Mouse (Mus musculus): ENCODE results near the gene Obp2b. TPM values are rescaled to one million over a fixed set of nuclear protein-coding genes. Genes with fewer than 3 reads are reported as not detected.

The Obp2b gene
- polyA plus RNA-seq, 1 experiment: not detected

DNA sequence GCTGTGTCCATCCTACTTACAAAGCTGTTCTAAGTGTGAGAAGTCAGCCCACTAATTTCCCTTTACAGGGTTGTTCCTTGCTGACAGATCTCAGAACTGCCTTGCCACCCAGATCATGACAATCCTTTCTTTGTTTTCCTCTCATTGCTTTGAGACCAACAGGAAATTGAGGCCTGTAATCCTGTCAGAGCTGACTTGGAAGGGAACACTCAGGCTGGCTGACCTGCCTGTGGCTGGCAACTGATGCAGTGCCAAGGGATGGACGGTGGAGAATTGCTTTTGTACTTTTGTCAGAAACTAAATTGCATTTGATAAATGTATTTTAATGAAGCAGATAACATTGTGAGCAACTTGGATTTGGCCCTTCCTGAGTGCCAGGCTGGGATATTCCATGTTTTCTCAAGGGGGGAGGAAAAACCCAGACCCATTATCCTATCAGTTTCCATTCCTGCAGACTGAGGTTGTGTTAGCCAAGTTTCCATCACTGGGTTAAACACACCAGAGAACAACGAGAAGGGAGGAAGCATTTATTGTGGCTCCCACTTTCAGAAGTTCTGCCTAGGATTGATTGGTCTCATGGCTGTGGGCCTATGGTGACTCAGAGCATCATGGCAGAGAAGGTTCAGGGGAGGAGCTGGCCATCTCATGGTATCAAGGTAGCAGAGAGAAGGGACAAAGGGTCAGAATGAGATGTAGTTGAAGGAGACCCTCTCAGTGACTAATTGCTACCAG is 3.4 kb upstream of the Obp2b start:
- DNase-seq (ENCODE audit: low read depth): no peak
- TF ChIP-seq CTCF (IDR thresholded peaks at IDR 0.05; ENCODE audit: borderline replicate concordance, extremely low read depth, insufficient read depth, insufficient read length): no peak

DNA sequence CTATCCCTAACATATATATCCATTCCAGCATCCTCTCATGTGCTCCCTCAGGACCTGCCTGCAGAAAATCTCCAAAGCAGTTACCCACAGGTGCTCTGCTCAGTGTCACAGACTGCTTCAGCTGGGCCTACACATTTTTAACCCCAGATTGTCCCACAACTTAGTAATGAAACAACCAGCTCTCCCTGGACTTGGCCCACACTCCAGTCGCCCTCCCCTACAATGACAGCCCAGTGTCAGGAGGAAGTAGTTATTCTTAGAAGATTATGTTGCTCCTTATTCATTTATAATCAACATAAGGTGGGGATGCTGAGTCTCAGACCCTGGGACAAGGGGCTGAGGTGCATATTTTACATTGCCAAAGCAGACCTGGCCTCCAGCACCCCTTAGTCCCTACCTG is 4.9 kb downstream of the Obp2b start:
- DNase-seq (ENCODE audit: low read depth): no peak
- TF ChIP-seq POLR2A (IDR thresholded peaks at IDR 0.05; ENCODE audit: borderline replicate concordance, extremely low read depth, insufficient read depth, insufficient read length, poor library complexity, severe bottlenecking) (no peak), CTCF (IDR thresholded peaks at IDR 0.05; ENCODE audit: borderline replicate concordance, extremely low read depth, insufficient read depth, insufficient read length) (no peak)

DNA sequence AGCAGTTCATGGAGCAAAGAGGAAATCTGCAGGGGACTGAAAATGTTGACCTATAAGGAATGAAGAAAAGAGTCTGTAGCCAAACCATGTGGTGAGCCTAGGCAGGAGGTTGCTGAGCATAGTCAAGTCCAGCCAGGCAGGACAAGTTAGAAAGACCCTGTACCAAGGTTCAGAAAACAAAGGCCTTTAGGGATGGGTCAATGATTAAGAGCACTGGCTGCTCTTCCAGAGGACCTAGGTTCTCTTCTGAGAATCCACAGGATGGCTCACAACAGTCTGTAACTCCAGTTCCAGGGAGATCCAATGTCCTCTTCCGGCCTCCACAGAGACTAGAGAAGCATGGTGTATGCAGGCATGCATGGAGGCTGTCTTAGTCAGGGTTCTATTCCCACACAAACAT is 17.4 kb downstream of the Obp2b start:
- no peak for TF ChIP-seq CTCF (IDR thresholded peaks at IDR 0.05; ENCODE audit: borderline replicate concordance, extremely low read depth, insufficient read depth, insufficient read length)
- no peak for TF ChIP-seq POLR2A (IDR thresholded peaks at IDR 0.05; ENCODE audit: borderline replicate concordance, extremely low read depth, insufficient read depth, insufficient read length, poor library complexity, severe bottlenecking)
- no peak for DNase-seq (ENCODE audit: low read depth)

DNA sequence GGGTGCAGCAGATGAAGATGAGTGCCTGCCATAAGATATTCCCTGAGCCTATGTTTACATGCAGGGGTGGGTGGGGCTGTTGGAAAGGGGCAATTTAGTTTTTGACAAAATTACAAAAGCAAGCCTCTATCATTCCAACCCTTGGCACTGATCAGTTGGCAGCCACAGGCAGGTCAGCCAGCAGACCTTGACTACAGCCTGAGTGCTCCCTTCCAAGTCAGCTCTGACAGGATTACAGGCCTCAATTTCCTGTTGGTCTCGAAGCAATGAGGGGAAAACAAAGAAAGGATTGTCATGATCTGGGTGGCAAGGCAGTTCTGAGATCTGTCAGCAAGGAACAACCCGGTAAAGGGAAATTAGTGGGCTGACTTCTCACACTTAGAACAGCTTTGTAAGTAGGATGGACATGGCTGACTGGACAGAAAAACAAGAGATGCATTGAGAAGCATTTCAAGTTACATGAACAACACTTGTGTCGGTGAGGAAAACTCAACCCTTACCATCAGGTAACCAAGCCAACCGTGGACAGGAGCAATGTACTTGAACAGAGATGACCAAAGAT is 21.3 kb downstream of the Obp2b start:
- TF ChIP-seq POLR2A (IDR thresholded peaks at IDR 0.05; ENCODE audit: borderline replicate concordance, extremely low read depth, insufficient read depth, insufficient read length, poor library complexity, severe bottlenecking) (no peak), CTCF (IDR thresholded peaks at IDR 0.05; ENCODE audit: borderline replicate concordance, extremely low read depth, insufficient read depth, insufficient read length) (no peak)
- DNase-seq (ENCODE audit: low read depth): peak; percentile 0

DNA sequence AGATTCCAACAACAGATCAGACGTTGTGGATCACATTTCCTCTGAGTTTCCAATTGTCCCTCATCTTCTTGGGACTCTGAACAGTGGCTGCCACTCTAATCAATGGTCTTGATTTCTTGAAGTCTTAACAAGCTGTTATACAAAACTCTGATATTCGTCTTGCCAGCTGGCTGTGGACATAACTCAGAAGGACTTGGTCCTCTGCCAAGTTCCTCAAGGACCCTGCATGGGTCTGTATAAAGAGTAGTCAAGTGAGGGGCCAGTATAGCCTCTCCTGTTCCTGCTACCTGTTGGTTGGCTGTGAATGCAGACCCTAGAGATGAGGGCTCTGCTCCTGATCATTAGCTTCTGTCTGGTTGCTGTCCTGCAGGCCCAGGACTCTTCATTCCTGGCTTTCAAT is 28.5 kb downstream of the Obp2b start, which contains the start of gene Lcn3:
Lcn3 (plus strand) TSS at position 301 of the 400 bp plus-strand sequence.
- TF ChIP-seq POLR2A (IDR thresholded peaks at IDR 0.05; ENCODE audit: borderline replicate concordance, extremely low read depth, insufficient read depth, insufficient read length, poor library complexity, severe bottlenecking) (no peak), CTCF (IDR thresholded peaks at IDR 0.05; ENCODE audit: borderline replicate concordance, extremely low read depth, insufficient read depth, insufficient read length) (no peak)
- no peak for DNase-seq (ENCODE audit: low read depth)

DNA sequence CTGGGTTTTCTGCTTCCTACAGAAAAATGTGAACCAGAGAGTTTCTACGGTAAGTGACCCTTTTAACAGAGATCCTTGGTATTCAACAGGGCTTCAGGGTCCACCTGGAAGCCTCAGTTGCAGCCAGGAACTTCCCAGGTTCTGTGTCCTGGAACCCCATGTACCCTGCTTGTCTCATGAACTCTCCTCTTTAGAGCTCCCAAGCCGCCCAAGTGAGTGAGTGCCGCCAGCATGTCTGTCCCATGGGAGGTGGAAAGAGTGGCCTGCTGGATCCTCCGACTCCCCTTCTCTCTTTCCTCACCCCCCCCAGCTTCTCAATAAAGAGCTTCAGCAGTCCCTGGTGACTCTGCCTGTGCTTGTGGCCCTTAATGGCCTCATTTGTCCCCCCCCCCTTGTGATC is 31.0 kb downstream of the Obp2b start:
- no peak for DNase-seq (ENCODE audit: low read depth)
- TF ChIP-seq CTCF (IDR thresholded peaks at IDR 0.05; ENCODE audit: borderline replicate concordance, extremely low read depth, insufficient read depth, insufficient read length): no peak

DNA sequence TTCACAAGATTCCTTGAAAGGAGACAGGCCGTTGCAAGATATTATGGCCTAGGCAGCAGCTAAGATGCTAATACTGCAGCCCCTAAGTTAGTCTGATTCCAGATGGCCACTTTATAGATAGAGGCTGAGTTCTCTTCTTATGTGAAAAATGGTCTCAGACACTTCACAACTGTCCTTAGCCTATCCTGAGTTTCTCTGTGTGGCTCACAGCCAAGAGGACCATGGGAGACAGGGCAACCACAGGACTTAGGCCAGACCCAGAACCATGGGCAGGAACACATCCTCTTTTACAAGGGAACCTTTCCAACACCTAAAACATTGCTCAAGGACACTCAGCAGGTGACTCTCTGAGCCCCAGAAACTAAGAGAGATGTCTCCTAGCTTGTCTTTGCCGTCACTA is 36.7 kb downstream of the Obp2b start:
- DNase-seq (ENCODE audit: low read depth): no peak
- TF ChIP-seq POLR2A (IDR thresholded peaks at IDR 0.05; ENCODE audit: borderline replicate concordance, extremely low read depth, insufficient read depth, insufficient read length, poor library complexity, severe bottlenecking) (no peak), CTCF (IDR thresholded peaks at IDR 0.05; ENCODE audit: borderline replicate concordance, extremely low read depth, insufficient read depth, insufficient read length) (no peak)

DNA sequence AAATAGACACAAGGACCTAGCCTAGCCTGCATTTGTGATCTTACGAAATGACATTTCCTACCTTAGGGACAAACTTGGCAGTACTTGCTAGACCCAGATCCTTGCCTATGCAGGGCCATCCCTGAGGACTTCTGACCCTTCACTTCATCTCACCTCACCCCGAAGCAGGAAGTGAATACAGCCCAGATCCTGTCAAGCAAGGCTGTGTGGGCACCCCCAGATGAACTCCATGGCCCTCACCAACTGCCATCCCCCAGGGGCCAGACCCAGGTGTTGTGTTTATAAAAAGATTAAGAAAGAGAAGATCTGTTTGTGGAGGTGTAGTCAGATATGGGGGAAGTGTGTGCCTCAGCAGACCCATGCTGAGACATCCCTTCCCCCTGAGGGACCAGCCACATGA is 37.8 kb downstream of the Obp2b start:
- no peak for DNase-seq (ENCODE audit: low read depth)

DNA sequence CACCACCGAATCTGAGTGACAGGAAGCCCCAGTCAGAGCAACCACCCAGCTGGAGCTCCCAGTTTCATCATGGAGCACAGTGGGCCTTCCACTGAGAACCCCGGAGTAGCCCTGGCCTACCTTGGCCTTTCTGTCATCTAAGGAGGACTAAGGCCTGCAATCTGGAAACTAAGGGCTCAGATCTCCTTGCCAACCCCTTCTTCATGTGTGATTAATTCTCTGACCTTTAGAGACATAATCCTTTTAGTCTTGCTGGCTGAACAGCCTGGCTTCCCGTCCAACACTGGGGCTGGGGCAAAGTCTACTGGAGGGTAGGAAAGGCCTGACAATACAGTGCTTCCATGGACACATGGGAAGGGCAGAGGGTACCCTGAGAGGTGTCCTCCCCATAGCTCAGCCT is 39.2 kb downstream of the Obp2b start:
- TF ChIP-seq CTCF (IDR thresholded peaks at IDR 0.05; ENCODE audit: borderline replicate concordance, extremely low read depth, insufficient read depth, insufficient read length) (no peak), POLR2A (IDR thresholded peaks at IDR 0.05; ENCODE audit: borderline replicate concordance, extremely low read depth, insufficient read depth, insufficient read length, poor library complexity, severe bottlenecking) (no peak)
- DNase-seq (ENCODE audit: low read depth): no peak

More for the DNA sequence above, 37.8 kb downstream of the Obp2b start:
- TF ChIP-seq CTCF (IDR thresholded peaks at IDR 0.05; ENCODE audit: borderline replicate concordance, extremely low read depth, insufficient read depth, insufficient read length) (no peak), POLR2A (IDR thresholded peaks at IDR 0.05; ENCODE audit: borderline replicate concordance, extremely low read depth, insufficient read depth, insufficient read length, poor library complexity, severe bottlenecking) (no peak)

DNA sequence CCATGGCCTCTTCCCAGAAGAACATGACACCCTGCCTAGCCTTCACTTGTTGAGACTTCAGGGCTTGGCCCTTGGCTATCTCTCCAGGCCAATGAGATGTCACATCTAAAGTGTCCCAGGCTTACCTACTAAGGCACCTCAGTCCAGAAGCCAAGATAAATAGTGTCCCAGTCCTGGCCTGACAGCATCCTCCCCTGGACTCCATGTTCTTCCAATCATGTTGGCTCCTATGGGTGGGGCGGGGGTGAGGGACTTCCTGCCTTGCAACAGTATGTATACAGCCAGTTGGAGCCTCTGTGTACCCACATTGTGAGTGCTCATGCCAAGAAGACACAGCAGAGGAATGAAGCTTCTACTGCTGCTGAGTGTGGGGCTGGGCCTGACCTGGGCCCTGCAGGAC is 39.9 kb downstream of the Obp2b start, which contains the start of gene Lcn11:
Lcn11 (plus strand) TSS at position 301 of the 400 bp plus-strand sequence.
- no peak for DNase-seq (ENCODE audit: low read depth)
- TF ChIP-seq POLR2A (IDR thresholded peaks at IDR 0.05; ENCODE audit: borderline replicate concordance, extremely low read depth, insufficient read depth, insufficient read length, poor library complexity, severe bottlenecking) (no peak), CTCF (IDR thresholded peaks at IDR 0.05; ENCODE audit: borderline replicate concordance, extremely low read depth, insufficient read depth, insufficient read length) (no peak)

DNA sequence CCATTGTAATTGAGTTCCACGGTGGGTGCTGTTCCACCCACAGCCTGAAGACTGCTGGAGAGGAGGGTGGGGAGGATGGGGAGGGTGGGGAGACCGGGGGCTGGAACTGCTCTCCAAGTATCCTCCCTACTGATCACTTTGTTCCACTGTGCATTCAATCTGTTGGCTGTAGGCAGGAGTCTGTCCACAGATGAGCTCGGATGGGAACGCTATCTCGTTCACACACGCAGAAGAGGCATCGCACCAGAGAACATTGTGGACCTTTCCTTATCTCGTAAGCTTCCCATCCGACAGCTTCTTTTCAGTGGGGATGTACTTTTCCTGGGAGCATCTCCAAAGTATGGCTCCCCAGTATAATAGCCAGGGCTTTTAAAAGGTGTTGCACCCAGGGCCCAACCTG is 42.3 kb downstream of the Obp2b start:
- TF ChIP-seq CTCF (IDR thresholded peaks at IDR 0.05; ENCODE audit: borderline replicate concordance, extremely low read depth, insufficient read depth, insufficient read length) (no peak), POLR2A (IDR thresholded peaks at IDR 0.05; ENCODE audit: borderline replicate concordance, extremely low read depth, insufficient read depth, insufficient read length, poor library complexity, severe bottlenecking) (no peak)

DNA sequence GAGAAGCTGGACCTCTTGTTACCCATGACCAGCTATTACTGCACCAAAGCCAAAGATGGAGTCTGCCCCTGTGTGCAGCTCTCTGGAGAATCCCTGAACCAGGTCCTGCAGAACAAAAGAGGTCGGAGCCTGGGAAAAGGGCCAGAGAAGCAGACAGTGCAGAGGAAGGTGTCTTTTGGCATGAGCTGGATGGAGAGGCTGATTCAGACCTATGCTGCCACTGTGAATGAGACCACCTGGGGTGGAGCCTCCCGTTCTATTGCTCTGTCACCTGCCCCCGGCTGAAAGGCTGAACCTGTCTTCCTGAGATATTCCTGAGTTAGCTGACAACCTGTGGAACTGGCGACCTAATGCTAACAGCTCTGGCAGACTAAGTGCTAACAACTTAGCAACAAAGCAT is 44.1 kb downstream of the Obp2b start:
- TF ChIP-seq POLR2A (IDR thresholded peaks at IDR 0.05; ENCODE audit: borderline replicate concordance, extremely low read depth, insufficient read depth, insufficient read length, poor library complexity, severe bottlenecking) (no peak), CTCF (IDR thresholded peaks at IDR 0.05; ENCODE audit: borderline replicate concordance, extremely low read depth, insufficient read depth, insufficient read length) (no peak)
- DNase-seq (ENCODE audit: low read depth): no peak

More for the DNA sequence above, 42.3 kb downstream of the Obp2b start:
- no peak for DNase-seq (ENCODE audit: low read depth)

All from brain, embryonic 14.5 days (tissue).